Mouse (Mus musculus): ENCODE data around the gene Gnai3. TPM values are rescaled to one million over a fixed set of nuclear protein-coding genes. Genes with fewer than 3 reads are reported as not detected.

Gene Gnai3
- total and polyA plus RNA-seq, 3 experiments, result 54.1 to 145 (median 78.7) TPM

- no peak overlapping the region for H3K27ac ChIP-seq (ENCODE audit: insufficient read depth, low read depth)
- in situ Hi-C loops (cut with MboI; ENCODE audit: low pct_ligation_motif_present, low pct_unique_long_range_greater_than_20kb, low sequenced_read_pairs), result no loop called here
- H3K4me1 ChIP-seq (ENCODE audit: control insufficient read depth in 1 of 2, insufficient read depth in 2 of 2), result peaks cover 5 to 9% of the 10 kb centered on the region in 2 experiments
- no peaks in the 10 kb centered on the region for H3K79me2 ChIP-seq (replicated peaks; ENCODE audit: control insufficient read depth, extremely low read depth, insufficient read depth, poor library complexity, severe bottlenecking)
- peak; percentile 16; the same call in 1 of the 2 replicates for TF ChIP-seq BHLHE40 (IDR thresholded peaks at IDR 0.05; ENCODE audit: low read depth, low read length)
- no peak for TF ChIP-seq MAZ (IDR thresholded peaks at IDR 0.05; ENCODE audit: low read depth, low read length)
- TF ChIP-seq ETS1 (conservative IDR thresholded peaks at IDR 0.05; ENCODE audit: low read depth, low read length), result no peak
- DNase-seq (ENCODE audit: extremely low read depth), result no peak
- H3K4me2 ChIP-seq (ENCODE audit: insufficient read depth, low read depth, poor library complexity, severe bottlenecking), result no peak overlapping the region
- no peaks in the 10 kb centered on the region for H3K36me3 ChIP-seq (replicated peaks in 1 of 2; ENCODE audit: control insufficient read depth in 1 of 2, insufficient read depth in 1 of 2, low read length in 1 of 2)
- peaks cover 49% of the 10 kb centered on the region for H3K27me3 ChIP-seq (replicated peaks)
- H3K4me3 ChIP-seq (replicated peaks in 1 of 3; ENCODE audit: low read depth in 2 of 3, low read length in 2 of 3, poor library complexity in 1 of 3), result no peak overlapping the region
- H3K9ac ChIP-seq (ENCODE audit: insufficient read depth, low read depth), result no peak overlapping the region
- dilution Hi-C loops (cut with MboI; ENCODE audit: extremely low pct_ligation_motif_present, extremely low pct_unique_long_range_greater_than_20kb, low sequenced_read_pairs), result no loop called here
- no peaks in the 10 kb centered on the region for H3K9me3 ChIP-seq (replicated peaks; ENCODE audit: low read length)
Measured at GRCm38 (mm10) chr3:108184742-108185141, 38.8 kb upstream of the Gnai3 start.

GRCm38 (mm10) chr3:108180514-108180913 lies 34.6 kb upstream of the Gnai3 start:
- Histone ChIP-seq H3K4me2 (ENCODE audit: insufficient read depth, low read depth, poor library complexity, severe bottlenecking) (no peak overlapping the region), H3K27me3 (replicated peaks) (peaks cover 34% of the 10 kb centered on the region), H3K36me3 (replicated peaks in 1 of 2; ENCODE audit: control insufficient read depth in 1 of 2, insufficient read depth in 1 of 2, low read length in 1 of 2) (no peaks in the 10 kb centered on the region), H3K9me3 (replicated peaks; ENCODE audit: low read length) (peaks cover 4% of the 10 kb centered on the region), H3K4me1 (ENCODE audit: control insufficient read depth in 1 of 2, insufficient read depth in 2 of 2) (no peaks in the 10 kb centered on the region; a peak in 1 of 4 replicates), H3K27ac (ENCODE audit: insufficient read depth, low read depth) (no peak overlapping the region), H3K4me3 (replicated peaks in 1 of 3; ENCODE audit: low read depth in 2 of 3, low read length in 2 of 3, poor library complexity in 1 of 3) (no peak overlapping the region), H3K9ac (ENCODE audit: insufficient read depth, low read depth) (no peak overlapping the region), H3K79me2 (replicated peaks; ENCODE audit: control insufficient read depth, extremely low read depth, insufficient read depth, poor library complexity, severe bottlenecking) (no peaks in the 10 kb centered on the region)
- dilution Hi-C loops (cut with MboI; ENCODE audit: extremely low pct_ligation_motif_present, extremely low pct_unique_long_range_greater_than_20kb, low sequenced_read_pairs) (no loop called here), in situ Hi-C loops (cut with MboI; ENCODE audit: low pct_ligation_motif_present, low pct_unique_long_range_greater_than_20kb, low sequenced_read_pairs) (no loop called here)
- DNase-seq (ENCODE audit: extremely low read depth), result no peak
- TF ChIP-seq ZMIZ1 (IDR thresholded peaks at IDR 0.05; ENCODE audit: low read depth, low read length) (no peak), JUND (conservative IDR thresholded peaks at IDR 0.05; ENCODE audit: low read depth, low read length) (no peak), SMC3 (IDR thresholded peaks at IDR 0.05; ENCODE audit: low read depth, low read length) (no peak), RCOR1 (conservative IDR thresholded peaks at IDR 0.05; ENCODE audit: low read depth, low read length) (no peak), E2F4 (IDR thresholded peaks at IDR 0.05; ENCODE audit: insufficient replicate concordance, low read depth, low read length) (no peak), POLR2AphosphoS2 (IDR thresholded peaks at IDR 0.05; ENCODE audit: low read depth, low read length) (no peak), ZNF384 (IDR thresholded peaks at IDR 0.05; ENCODE audit: low read depth, low read length) (no peak), NRF1 (IDR thresholded peaks at IDR 0.05; ENCODE audit: low read depth, low read length) (no peak), UBTF (IDR thresholded peaks at IDR 0.05; ENCODE audit: low read depth, low read length) (no peak), MAX (IDR thresholded peaks at IDR 0.05; ENCODE audit: low read length) (no peak), ETS1 (conservative IDR thresholded peaks at IDR 0.05; ENCODE audit: low read depth, low read length) (no peak), BHLHE40 (IDR thresholded peaks at IDR 0.05; ENCODE audit: low read depth, low read length) (no peak), USF1 (IDR thresholded peaks at IDR 0.05; ENCODE audit: low read depth, low read length) (no peak), ELF1 (IDR thresholded peaks at IDR 0.05; ENCODE audit: low read depth, low read length) (no peak), POLR2A (IDR thresholded peaks at IDR 0.05; ENCODE audit: low read depth, low read length) (no peak)
